Mouse (Mus musculus): ENCODE results near the gene Trim26. TPM values are rescaled to one million over a fixed set of nuclear protein-coding genes. Genes with fewer than 3 reads are reported as not detected.
"Not testable (repeated sequence)": the region's sequence is repeated elsewhere in the genome, so short reads cannot be mapped to it uniquely, and the experiment has no call there.

The Trim26 gene
- total RNA-seq, 2 experiments from 2014 or later, result 18.6 to 22.7 TPM

DNA sequence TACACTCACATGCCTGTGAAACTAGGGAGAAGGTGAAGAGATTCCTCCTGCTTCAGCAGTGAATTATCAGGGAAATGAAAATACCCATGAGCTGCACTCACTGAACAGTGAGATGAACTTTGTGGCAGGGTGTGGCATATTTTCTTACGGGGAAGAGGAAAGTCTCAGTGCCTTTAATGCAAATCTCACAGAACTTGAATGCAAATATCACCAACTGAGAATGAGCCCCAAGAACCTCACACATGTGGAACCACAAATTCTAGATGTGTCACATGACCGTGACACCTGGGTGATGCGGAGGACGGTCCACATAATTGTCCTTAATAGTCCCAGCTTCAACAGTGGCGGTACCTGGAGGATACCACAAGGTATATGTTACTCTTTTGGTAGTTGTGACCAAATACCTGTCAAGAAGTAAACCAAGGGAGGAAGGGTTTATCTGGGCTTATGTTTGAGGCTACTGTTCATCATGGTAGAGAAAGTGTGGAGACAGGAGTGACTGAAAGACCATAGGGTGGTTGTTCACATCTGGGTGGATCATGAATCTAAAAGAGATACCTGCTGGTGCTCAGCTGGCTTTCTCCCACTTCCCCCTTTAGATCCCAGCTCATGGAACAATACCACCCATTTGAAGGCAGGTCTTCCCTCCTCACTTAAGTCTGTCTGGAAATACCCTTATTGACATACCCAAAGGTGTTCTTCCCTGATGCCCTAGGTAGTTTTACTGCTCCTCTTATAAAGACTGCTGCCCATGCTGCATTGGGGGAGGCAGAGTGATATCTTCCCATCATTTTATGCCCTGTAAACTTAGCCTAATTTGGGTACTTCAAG, 53.4 kb downstream of the Trim26 start, which contains the start of gene Trim40:
Gene Trim40 (minus strand): TSS at position 51 of the 831 bp plus-strand sequence.
- DNase-seq (ENCODE audit: extremely low spot score in 1 of 2, low spot score in 2 of 2), result no peak
- intact Hi-C loops (cut with DNase I), result no loop called here
- TF ChIP-seq CTCF (IDR thresholded peaks at IDR 0.05), result no peak
- no peak within 1 kb of the TSS for H3K27ac ChIP-seq
- no peak within 1 kb of the TSS for H3K4me3 ChIP-seq

DNA sequence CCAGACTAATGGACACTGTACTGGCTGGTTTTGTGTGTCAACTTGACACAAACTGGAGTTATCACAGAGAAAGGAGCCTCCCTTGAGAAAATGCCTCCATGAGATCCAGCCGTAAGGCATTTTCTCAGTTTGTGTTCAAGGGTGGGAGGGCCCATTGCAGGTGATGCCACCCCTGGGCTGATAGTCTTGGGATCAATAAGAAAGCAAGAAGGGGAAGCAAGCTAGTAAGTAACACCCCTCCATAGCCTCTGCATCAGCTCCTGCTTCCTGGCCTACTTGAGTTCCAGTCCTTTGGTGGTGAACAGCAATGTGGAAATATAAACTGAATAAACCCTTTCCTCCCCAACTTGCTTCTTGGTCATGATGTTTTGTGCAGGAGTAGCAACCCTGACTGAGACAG, 54.6 kb downstream of the Trim26 start:
- H3K27ac ChIP-seq; H3K4me3 ChIP-seq; DNase-seq (ENCODE audit: extremely low spot score in 1 of 2, low spot score in 2 of 2); intact Hi-C loops (cut with DNase I): not testable (repeated sequence)

DNA sequence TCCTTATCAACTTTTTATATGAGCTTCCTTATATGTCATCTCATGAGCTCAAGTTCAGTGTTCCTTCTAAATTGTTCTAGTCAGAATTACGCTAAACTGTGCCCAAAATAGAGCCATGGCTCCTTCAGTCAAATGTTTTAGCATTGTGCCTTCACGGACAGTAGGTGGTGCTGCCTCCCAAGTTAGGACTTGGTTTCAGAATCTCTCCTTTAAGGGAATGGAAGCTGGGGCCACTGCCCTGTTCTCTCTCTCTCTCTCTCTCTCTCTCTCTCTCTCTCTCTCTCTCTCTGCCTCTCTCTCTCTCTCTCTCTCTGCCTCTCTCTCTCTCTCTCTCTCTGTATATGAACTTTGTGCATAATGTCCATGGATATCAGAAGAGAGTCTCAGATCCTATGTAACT, 55.4 kb downstream of the Trim26 start:
- peak; percentile 34 to 45 for DNase-seq (ENCODE audit: extremely low spot score in 1 of 2, low spot score in 2 of 2)
- peak; percentile 70 for TF ChIP-seq CTCF (IDR thresholded peaks at IDR 0.05)
- Histone ChIP-seq H3K4me3 (no peak overlapping the region), H3K27ac (no peak overlapping the region)
- intact Hi-C loops (cut with DNase I), result loop anchor here (1.0 to 2.0 kb wide), 3 partner anchors 22 to 311 kb away; no protein-coding TSS in a partner anchor

DNA sequence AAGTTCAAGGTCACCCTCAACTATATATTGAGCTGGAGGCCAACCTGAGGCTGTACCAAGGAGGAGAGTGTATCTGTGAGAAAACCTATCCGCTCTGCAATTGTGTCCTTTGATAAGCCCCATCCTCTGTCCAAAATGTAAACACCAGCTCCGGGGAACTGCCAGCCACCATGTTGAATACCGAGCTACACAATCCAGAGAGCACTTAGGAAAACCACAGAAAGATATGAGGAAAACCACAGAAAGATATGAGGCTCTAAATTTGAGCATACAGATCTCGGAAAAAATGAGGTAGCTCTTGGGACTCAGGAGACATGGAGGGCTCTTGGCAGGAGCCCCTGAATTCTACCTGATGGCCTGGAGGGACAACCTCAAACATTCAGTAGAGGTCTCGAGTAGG, 56.5 kb downstream of the Trim26 start:
- Histone ChIP-seq H3K27ac (no peak overlapping the region), H3K4me3 (no peak overlapping the region)
- no peak for DNase-seq (ENCODE audit: extremely low spot score in 1 of 2, low spot score in 2 of 2)
- intact Hi-C loops (cut with DNase I), result loop anchor here (2.0 kb wide), 2 partner anchors 21 to 301 kb away; no protein-coding TSS in a partner anchor
- TF ChIP-seq CTCF (IDR thresholded peaks at IDR 0.05), result no peak

- peak; percentile 74 for TF ChIP-seq CTCF (IDR thresholded peaks at IDR 0.05)
- DNase-seq (ENCODE audit: extremely low spot score in 1 of 2, low spot score in 2 of 2), result peak; percentile 16 to 27
- intact Hi-C loops (cut with DNase I), result no loop called here
- Histone ChIP-seq H3K4me3 (no peak overlapping the region), H3K27ac (no peak overlapping the region)
These were observed 59.6 kb downstream of the Trim26 start for GRCm38 (mm10) chr17:36896583-36896982.

DNA sequence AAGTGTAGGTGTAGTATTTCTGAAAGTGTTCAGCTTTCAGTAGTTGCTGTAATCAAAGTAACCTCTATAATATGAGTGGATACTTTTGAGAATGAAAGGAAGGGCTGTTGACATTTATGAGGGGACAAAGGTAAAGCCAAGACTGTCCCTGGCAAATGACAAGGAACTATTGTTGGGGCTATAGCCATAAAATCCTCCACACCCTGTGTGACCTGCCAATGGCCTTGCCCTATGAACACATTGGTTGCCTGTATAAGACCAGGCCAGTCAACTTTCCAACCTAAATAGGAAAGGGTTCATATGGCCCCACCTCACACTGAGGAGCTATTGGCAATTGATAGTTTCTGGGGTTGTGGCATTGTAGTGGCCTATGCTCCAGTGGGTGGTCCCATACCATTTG, 60.1 kb downstream of the Trim26 start:
- no peak for TF ChIP-seq CTCF (IDR thresholded peaks at IDR 0.05)
- no peak overlapping the region for H3K27ac ChIP-seq
- intact Hi-C loops (cut with DNase I), result no loop called here
- no peak overlapping the region for H3K4me3 ChIP-seq
- DNase-seq (ENCODE audit: extremely low spot score in 1 of 2, low spot score in 2 of 2), result no peak

- no peak for TF ChIP-seq CTCF (IDR thresholded peaks at IDR 0.05)
- Histone ChIP-seq H3K4me3 (no peak within 1 kb of the TSS), H3K27ac (no peak within 1 kb of the TSS)
- intact Hi-C loops (cut with DNase I), result no loop called here
- DNase-seq (ENCODE audit: extremely low spot score in 1 of 2, low spot score in 2 of 2), result no peak
These were observed 60.7 kb downstream of the Trim26 start, which contains the start of gene Trim31 for GRCm38 (mm10) chr17:36897552-36898205. TSS of gene Trim31 (plus strand) at chr17:36898118.

DNA sequence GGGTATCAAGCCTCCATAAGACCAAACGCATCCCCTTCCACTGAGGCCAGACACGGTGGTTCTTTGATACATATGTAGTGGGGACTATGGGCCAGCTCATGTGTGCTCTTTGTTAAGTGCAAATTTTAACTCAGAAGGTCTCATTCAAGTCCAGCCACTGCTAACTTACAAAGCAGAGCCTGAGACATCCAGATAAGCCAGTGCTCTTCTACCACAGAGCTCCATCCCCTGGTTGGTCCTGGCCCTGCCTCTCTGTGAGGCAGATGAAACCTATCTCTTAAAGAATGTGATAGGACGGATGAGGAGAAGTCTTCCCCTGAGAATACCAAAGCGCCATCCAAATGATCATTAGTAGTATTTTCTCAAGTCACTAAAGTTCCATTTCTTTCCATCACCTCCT, 62.4 kb downstream of the Trim26 start:
- DNase-seq (ENCODE audit: extremely low spot score in 1 of 2, low spot score in 2 of 2), result no peak
- H3K4me3 ChIP-seq, result no peak overlapping the region
- no peak for TF ChIP-seq CTCF (IDR thresholded peaks at IDR 0.05)
- H3K27ac ChIP-seq, result no peak overlapping the region
- intact Hi-C loops (cut with DNase I), result no loop called here

DNA sequence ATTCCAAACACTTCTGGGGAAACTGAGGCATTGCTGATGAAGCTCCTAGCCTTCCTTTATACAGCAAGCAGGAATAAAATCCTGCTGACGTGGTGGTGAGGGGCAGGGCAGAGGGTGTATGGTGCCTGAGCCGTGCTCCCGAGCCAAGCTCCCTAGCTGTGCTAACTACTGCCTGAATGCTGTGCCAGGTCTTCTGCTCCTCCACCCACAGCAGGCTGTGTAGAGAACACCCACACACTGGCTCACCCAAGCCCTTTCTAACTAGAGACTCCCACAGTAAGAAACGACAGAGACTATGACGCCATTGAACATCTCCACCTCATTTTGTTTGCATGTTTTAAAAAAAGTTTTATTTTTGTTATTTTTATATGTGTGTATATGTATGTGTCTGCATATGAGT, 63.1 kb downstream of the Trim26 start:
- DNase-seq (ENCODE audit: extremely low spot score in 1 of 2, low spot score in 2 of 2), result peak in 1 of 2 experiments; percentile 28
- H3K4me3 ChIP-seq, result no peak overlapping the region
- intact Hi-C loops (cut with DNase I), result no loop called here
- no peak for TF ChIP-seq CTCF (IDR thresholded peaks at IDR 0.05)
- H3K27ac ChIP-seq, result no peak overlapping the region

GRCm38 (mm10) chr17:36900691-36901090, 63.8 kb downstream of the Trim26 start:
- no peak for DNase-seq (ENCODE audit: extremely low spot score in 1 of 2, low spot score in 2 of 2)
- Histone ChIP-seq H3K27ac (no peak overlapping the region), H3K4me3 (no peak overlapping the region)
- peak; percentile 26 for TF ChIP-seq CTCF (IDR thresholded peaks at IDR 0.05)
- intact Hi-C loops (cut with DNase I), result no loop called here

DNA sequence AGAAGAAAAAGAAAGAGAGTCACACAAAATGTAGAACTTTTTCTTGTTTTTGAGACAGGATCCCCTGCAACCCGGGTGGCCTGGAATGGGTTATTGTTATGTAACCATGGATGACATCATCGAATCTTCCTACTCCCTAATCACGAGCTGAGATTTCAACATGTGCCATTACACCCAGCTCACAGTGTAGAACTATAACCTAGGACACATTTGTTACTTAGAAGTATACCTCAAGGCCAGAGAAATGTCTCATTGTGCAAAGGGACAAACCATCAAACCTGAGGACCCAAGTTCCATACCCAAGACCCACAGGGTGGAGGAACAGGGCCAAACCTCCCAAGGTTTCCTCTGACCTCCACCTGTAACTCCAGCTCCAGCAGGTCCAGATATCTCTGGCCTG, 66.7 kb downstream of the Trim26 start:
- no peak overlapping the region for H3K27ac ChIP-seq
- no peak for DNase-seq (ENCODE audit: extremely low spot score in 1 of 2, low spot score in 2 of 2)
- H3K4me3 ChIP-seq, result no peak overlapping the region

DNA sequence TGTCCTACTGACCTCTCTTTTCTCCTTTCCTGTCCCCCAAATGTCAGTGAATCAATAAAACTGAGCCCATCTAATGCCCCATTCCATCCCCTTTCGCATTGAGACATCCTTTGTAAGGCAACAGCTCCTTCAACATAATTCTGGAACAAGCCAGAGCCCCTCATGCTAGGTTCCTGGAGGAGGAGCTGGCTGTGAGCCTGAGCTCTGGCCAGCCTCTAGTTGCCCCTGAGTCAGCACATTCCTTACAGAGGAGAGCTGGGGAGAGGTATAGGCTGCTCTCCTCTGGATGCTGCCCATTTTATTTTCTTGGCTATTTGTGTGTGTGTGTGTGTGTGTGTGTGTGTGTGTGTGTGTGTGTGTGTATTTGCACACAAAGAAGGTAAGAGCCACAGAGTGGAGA, 71.3 kb downstream of the Trim26 start:
- DNase-seq (ENCODE audit: extremely low spot score in 1 of 2, low spot score in 2 of 2), result no peak
- no peak overlapping the region for H3K4me3 ChIP-seq
- TF ChIP-seq CTCF (IDR thresholded peaks at IDR 0.05), result no peak
- H3K27ac ChIP-seq, result no peak overlapping the region
- intact Hi-C loops (cut with DNase I), result no loop called here

More for the DNA sequence above, 66.7 kb downstream of the Trim26 start:
- TF ChIP-seq CTCF (IDR thresholded peaks at IDR 0.05), result no peak
- intact Hi-C loops (cut with DNase I), result no loop called here

Other genes starting within 250 kb of the Trim26 start
- gene H2-M9, start 194.5 kb upstream of the Trim26 start, total RNA-seq (2021), result not detected
- gene H2-M1, start 164.9 kb upstream of the Trim26 start, total RNA-seq (2021), result not detected
- gene H2-M10.5, start 64.2 kb upstream of the Trim26 start, total RNA-seq (2021), result not detected
- gene H2-M10.6, start 25.0 kb upstream of the Trim26 start, total RNA-seq (2021), result not detected
- not detected for gene Trim15, start 30.1 kb downstream of the Trim26 start, total RNA-seq (2021)
- not detected for gene Trim10, start 32.4 kb downstream of the Trim26 start, total RNA-seq (2021)
- not detected for gene Trim40, start 53.0 kb downstream of the Trim26 start, total RNA-seq (2021)
- gene Trim31, start 61.0 kb downstream of the Trim26 start, total RNA-seq (2021), result not detected
- 10 to 100 TPM in 1 of 2 experiments, 1 to 10 TPM in 1; 8.2 to 12.5 TPM for gene Rnf39, start 105.8 kb downstream of the Trim26 start, total RNA-seq (2021)
- gene Ppp1r11, start 114.6 kb downstream of the Trim26 start, total RNA-seq (2021), result 100 to 1,000 TPM; 132 to 146 TPM
- gene Znrd1, start 121.4 kb downstream of the Trim26 start, total RNA-seq (2021), result 10 to 100 TPM; 30.6 to 31.6 TPM
- 1 to 10 TPM; 5.3 to 6.2 TPM for gene Znrd1as, start 121.5 kb downstream of the Trim26 start, total RNA-seq (2021)
- not detected for gene 2410137M14Rik, start 144.1 kb downstream of the Trim26 start, total RNA-seq (2021)
- under 1 TPM; 0.61 to 0.75 TPM for gene H2-M5, start 152.4 kb downstream of the Trim26 start, total RNA-seq (2021)
- 10 to 100 TPM; 16.7 to 17.8 TPM for gene Zfp57, start 164.0 kb downstream of the Trim26 start, total RNA-seq (2021)
- gene Mog, start 186.3 kb downstream of the Trim26 start, total RNA-seq (2021), result 10 to 100 TPM; 29.1 to 29.2 TPM
- gene Gabbr1, start 208.8 kb downstream of the Trim26 start, total RNA-seq (2021), result 100 to 1,000 TPM; 687 to 720 TPM